Mouse (Mus musculus) CH12.LX (cell line): ENCODE results near the gene Ms4a14. TPM values are rescaled to one million over a fixed set of nuclear protein-coding genes. Genes with fewer than 3 reads are reported as not detected.

ENCODE experiments used
- DNase-seq: peaks from one replicate; pipeline ENCODE4 v3.0.0-alpha.2; 2013; ENCODE audit errors: extremely low read depth
- H3K27ac ChIP-seq: 2 replicates; pipeline ENCODE4 v1.5.1; 2012; ENCODE audit warnings: low read depth, mild to moderate bottlenecking, control low read depth, moderate library complexity; ENCODE audit not compliant: insufficient read depth
- H3K27me3 ChIP-seq: replicated peaks from 2 replicates; pipeline ENCODE3; 2012; ENCODE audit warnings: inconsistent platforms
- H3K36me3 ChIP-seq, 2 experiments: replicated peaks in 1 of 2; 2 replicates each; pipeline versions ENCODE3 to v1.6.1; 2012; ENCODE audit warnings: inconsistent platforms in 1 of 2, low read length in 1 of 2, mild to moderate bottlenecking in 1 of 2, mixed read lengths in 1 of 2, moderate library complexity in 1 of 2; ENCODE audit not compliant: control insufficient read depth in 1 of 2, insufficient read depth in 1 of 2
- H3K4me1 ChIP-seq, 2 experiments: 2 replicates each; pipeline ENCODE4 v1.6.1; 2012; ENCODE audit warnings: inconsistent platforms in 1 of 2, moderate library complexity in 1 of 2; ENCODE audit not compliant: insufficient read depth in 2 of 2, control insufficient read depth in 1 of 2
- H3K4me2 ChIP-seq: 2 replicates; pipeline ENCODE4 v1.6.1; 2012; ENCODE audit warnings: low read depth, mild to moderate bottlenecking, control low read depth; ENCODE audit not compliant: poor library complexity, insufficient read depth, severe bottlenecking
- H3K4me3 ChIP-seq, 3 experiments: fragments of 150-350 bp in 1 of 3; sonication (generic) in 1 of 3; replicated peaks in 1 of 3; 2 replicates each; pipeline versions ENCODE3 to v1.5.1; 2011 to 2012; ENCODE audit warnings: low read depth in 2 of 3, low read length in 2 of 3, mild to moderate bottlenecking in 2 of 3, moderate library complexity in 2 of 3, control low read depth in 1 of 3, improper control_type of control experiment in 1 of 3, inconsistent platforms in 1 of 3, mixed read lengths in 1 of 3; ENCODE audit not compliant: poor library complexity in 1 of 3
- H3K79me2 ChIP-seq: replicated peaks from 2 replicates; pipeline ENCODE4 v1.6.1; 2012; ENCODE audit warnings: mild to moderate bottlenecking, moderate library complexity; ENCODE audit not compliant: control insufficient read depth, poor library complexity, insufficient read depth, severe bottlenecking; ENCODE audit errors: extremely low read depth
- H3K9ac ChIP-seq: 2 replicates; pipeline ENCODE4 v1.6.1; 2012; ENCODE audit warnings: low read depth, mild to moderate bottlenecking, control low read depth, moderate library complexity; ENCODE audit not compliant: insufficient read depth
- H3K9me3 ChIP-seq: replicated peaks from 2 replicates; pipeline ENCODE3; 2012; ENCODE audit warnings: low read length, inconsistent platforms, mixed read lengths
- CTCF ChIP-seq, 2 experiments: IDR thresholded peaks in 1 of 2; conservative IDR thresholded peaks in 1 of 2; 2 replicates each; pipeline ENCODE4 v1.5.1; 2011 to 2012; ENCODE audit warnings: low read depth in 2 of 2, low read length in 2 of 2, improper control_type of control experiment in 1 of 2, inconsistent platforms in 1 of 2, mild to moderate bottlenecking in 1 of 2, moderate library complexity in 1 of 2
- ETS1 ChIP-seq: conservative IDR thresholded peaks from 2 replicates; pipeline ENCODE4 v1.6.1; 2012; ENCODE audit warnings: low read depth, mild to moderate bottlenecking, inconsistent platforms, low read length, improper control_type of control experiment, moderate library complexity
- MAZ ChIP-seq: IDR thresholded peaks from 2 replicates; pipeline ENCODE4 v1.6.1; 2012; ENCODE audit warnings: low read depth, mild to moderate bottlenecking, inconsistent platforms, low read length, improper control_type of control experiment, moderate library complexity
- NELFE ChIP-seq: IDR thresholded peaks from 2 replicates; pipeline ENCODE4 v1.6.1; 2011; ENCODE audit warnings: low read depth, low read length, improper control_type of control experiment
- POLR2A ChIP-seq: IDR thresholded peaks from 2 replicates; pipeline ENCODE4 v1.6.1; 2011; ENCODE audit warnings: low read depth, mild to moderate bottlenecking, improper control_type of control experiment, low read length
- RAD21 ChIP-seq: IDR thresholded peaks from 2 replicates; pipeline ENCODE4 v1.6.1; 2011; ENCODE audit warnings: low read depth, mild to moderate bottlenecking, low read length, improper control_type of control experiment, moderate library complexity
- SIN3A ChIP-seq: IDR thresholded peaks from 2 replicates; pipeline ENCODE4 v1.6.1; 2012; ENCODE audit warnings: low read length, improper control_type of control experiment, inconsistent platforms
- SMC3 ChIP-seq: IDR thresholded peaks from 2 replicates; pipeline ENCODE4 v1.6.1; 2011; ENCODE audit warnings: low read depth, low read length, improper control_type of control experiment
- TCF12 ChIP-seq: IDR thresholded peaks from 2 replicates; pipeline ENCODE4 v1.6.1; 2014; ENCODE audit warnings: low read depth, mild to moderate bottlenecking, inconsistent platforms, low read length, improper control_type of control experiment
- ZC3H11A ChIP-seq: IDR thresholded peaks from 2 replicates; pipeline ENCODE4 v1.6.1; 2012; ENCODE audit warnings: low read depth, mild to moderate bottlenecking, inconsistent platforms, low read length, improper control_type of control experiment
- ZNF384 ChIP-seq: IDR thresholded peaks from 2 replicates; pipeline ENCODE4 v1.6.1; 2012; ENCODE audit warnings: low read depth, low read length, improper control_type of control experiment, inconsistent platforms
- dilution Hi-C: fragments of 300-500 bp; cut with MboI; formaldehyde crosslinking; loops from 2 replicates; pipeline ENCODE4 v1.14.3; 2020; ENCODE audit warnings: low sequenced_read_pairs; ENCODE audit not compliant: extremely low pct_unique_long_range_greater_than_20kb, extremely low pct_ligation_motif_present
- in situ Hi-C: fragments of 300-500 bp; cut with MboI; formaldehyde crosslinking; loops from 3 replicates; pipeline ENCODE4 v1.14.3; 2019; ENCODE audit warnings: low sequenced_read_pairs, low pct_ligation_motif_present, low pct_unique_long_range_greater_than_20kb, mixed read lengths
- polyA plus RNA-seq: library from polyadenylated mRNA; unstranded; fragments of >175 nt; gene quantifications from 2 replicates; pipeline ENCODE4 v1.2.1, GENCODE M21; 2012; ENCODE audit warnings: low read depth; ENCODE audit not compliant: insufficient read length
- total RNA-seq, 2 experiments: library from RNA; depleted of rRNA; stranded (reverse); fragments of 300-350 nt in 1 of 2; fragments of >200 nt in 1 of 2; gene quantifications; 2 replicates each; pipeline ENCODE4 v1.2.3; 2012 to 2014

Ms4a14 gene
- total and polyA plus RNA-seq, 3 experiments = 0.17 TPM; not detected in 2

DNA sequence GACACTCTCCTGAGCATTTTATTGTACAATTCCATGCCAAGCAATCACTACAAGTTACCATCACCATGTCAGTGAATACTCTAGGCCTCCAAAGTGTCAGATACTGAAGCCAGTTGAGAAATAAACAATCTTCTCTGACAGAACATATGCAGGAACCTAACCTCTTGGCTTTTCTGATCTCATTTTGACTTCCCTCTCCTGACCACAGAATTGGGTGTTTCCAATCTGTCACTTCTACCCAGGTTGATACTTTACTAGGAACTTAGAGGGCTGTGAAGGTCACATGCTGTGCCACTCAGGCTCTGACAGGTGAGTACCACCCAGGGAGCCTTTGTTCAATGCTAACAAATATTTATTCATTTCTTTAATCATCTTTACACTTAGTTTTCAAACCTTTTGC lies 47.7 kb upstream of the Ms4a14 start (continued):
- no peak for TF ChIP-seq CTCF (conservative IDR thresholded peaks at IDR 0.05 in 1 of 2, IDR thresholded peaks at IDR 0.05 in 1 of 2; ENCODE audit: low read depth in 2 of 2, low read length in 2 of 2)
- TF ChIP-seq NELFE = no peak
- no peak for TF ChIP-seq TCF12

GRCm38 (mm10) chr19:11360106-11360505 lies 45.9 kb upstream of the Ms4a14 start:
- TF ChIP-seq MAZ = no peak
- peak; percentile 80 for TF ChIP-seq RAD21
- peak; percentile 83 for TF ChIP-seq SMC3
- TF ChIP-seq CTCF (conservative IDR thresholded peaks at IDR 0.05 in 1 of 2, IDR thresholded peaks at IDR 0.05 in 1 of 2; ENCODE audit: low read depth in 2 of 2, low read length in 2 of 2) = peak in 1 of 2 experiments; percentile 74; a peak in 3 of 4 replicates
- TF ChIP-seq SIN3A = no peak
- TF ChIP-seq ZC3H11A = peak; percentile 48; the same call in 1 of the 2 replicates
- Histone ChIP-seq H3K9ac (no peak overlapping the region), H3K4me2 (no peak overlapping the region), H3K9me3 (no peaks in the 10 kb centered on the region), H3K27ac (no peak overlapping the region), H3K79me2 (no peaks in the 10 kb centered on the region), H3K27me3 (no peaks in the 10 kb centered on the region), H3K4me3 (no peak overlapping the region), H3K4me1 (peaks cover 0 to 22% of the 10 kb centered on the region in 2 experiments; a peak in 2 of 4 replicates), H3K36me3 (no peaks in the 10 kb centered on the region)
- DNase-seq = peak; percentile 11
- in situ Hi-C loops (no loop called here), dilution Hi-C loops (no loop called here)

GRCm38 (mm10) chr19:11355730-11356129 lies 41.5 kb upstream of the Ms4a14 start:
- Histone ChIP-seq H3K4me3 (no peak overlapping the region), H3K9ac (no peak overlapping the region), H3K9me3 (no peaks in the 10 kb centered on the region), H3K4me2 (no peak overlapping the region; the same call in 1 of the 2 replicates), H3K27ac (no peak overlapping the region), H3K36me3 (no peaks in the 10 kb centered on the region), H3K27me3 (no peaks in the 10 kb centered on the region), H3K79me2 (no peaks in the 10 kb centered on the region), H3K4me1 (peaks cover 0 to 11% of the 10 kb centered on the region in 2 experiments; a peak in 2 of 4 replicates)
- no peak for DNase-seq
- in situ Hi-C loops = no loop called here
- no peak for TF ChIP-seq ZNF384
- dilution Hi-C loops = no loop called here

GRCm38 (mm10) chr19:11351878-11352277 lies 37.6 kb upstream of the Ms4a14 start:
- Histone ChIP-seq H3K4me2 (no peak overlapping the region), H3K4me3 (no peak overlapping the region), H3K9ac (no peak overlapping the region), H3K36me3 (no peaks in the 10 kb centered on the region), H3K79me2 (no peaks in the 10 kb centered on the region), H3K9me3 (no peaks in the 10 kb centered on the region), H3K27me3 (no peaks in the 10 kb centered on the region), H3K4me1 (peaks cover 0 to 19% of the 10 kb centered on the region in 2 experiments; a peak in 2 of 4 replicates), H3K27ac (no peak overlapping the region)
- dilution Hi-C loops (no loop called here), in situ Hi-C loops (loop anchor here (5.0 kb wide), 2 partner anchors 250 to 415 kb away; partner anchors contain the start of gene Ms4a6d)
- peak; percentile 21 for DNase-seq
- TF ChIP-seq SMC3 (peak; percentile 74), RAD21 (peak; percentile 75), POLR2A (no peak), CTCF (conservative IDR thresholded peaks at IDR 0.05 in 1 of 2, IDR thresholded peaks at IDR 0.05 in 1 of 2; ENCODE audit: low read depth in 2 of 2, low read length in 2 of 2) (peak in 1 of 2 experiments; percentile 71; a peak in 2 of 4 replicates), ZC3H11A (peak; percentile 55), ETS1 (no peak)
